Comparison of ENCODE assay signal across 25 mouse cellular contexts in the genomic region with DNA sequence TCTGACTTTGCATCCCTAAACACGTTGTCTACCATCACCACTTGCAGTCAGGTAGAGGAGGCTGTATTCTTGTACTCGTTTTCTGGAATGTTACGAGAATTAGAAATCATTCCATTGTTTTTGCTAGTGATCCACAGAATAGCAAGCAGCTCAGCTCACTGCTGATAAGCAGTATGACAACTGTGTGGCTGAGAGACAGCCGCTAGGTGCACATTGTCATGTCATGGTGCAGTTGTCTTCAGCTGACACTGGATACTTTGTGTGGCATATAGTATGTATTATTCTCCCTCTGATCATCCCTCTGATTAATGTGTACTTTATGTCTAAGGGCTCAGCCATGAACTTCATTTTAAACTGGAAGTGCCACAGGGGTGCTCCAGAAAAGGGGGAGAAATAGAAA.
"Had no signal": no experiment of that assay in that cellular context is flagged by ENCODE, and none has a peak within 500 bp of the region (broad histone marks: within the 10 kb centered on the region; RNA-seq: fewer than 3 reads in every experiment).

No protein-coding gene starts in this region.

- H3K9me3 ChIP-seq: heart, embryonic 10.5 days; heart, embryonic 13.5 days; heart, embryonic 15.5 days; hindbrain, embryonic 13.5 days; hindbrain, embryonic 15.5 days; kidney, embryonic 15.5 days; limb, embryonic 13.5 days; limb, embryonic 15.5 days had no signal

- ATAC-seq: forebrain, postnatal 0 days; hindbrain, postnatal 0 days; intestine, embryonic 16.5 days had no signal

- H3K36me3 ChIP-seq: heart, embryonic 10.5 days; heart, embryonic 13.5 days; heart, embryonic 15.5 days; hindbrain, embryonic 13.5 days; hindbrain, embryonic 15.5 days; kidney, embryonic 15.5 days; limb, embryonic 13.5 days; limb, embryonic 15.5 days had no signal

- H3K4me1 ChIP-seq: hindbrain, embryonic 13.5 days; hindbrain, embryonic 15.5 days; kidney, embryonic 15.5 days; limb, embryonic 15.5 days had no signal

- H3K4me2 ChIP-seq: heart, embryonic 13.5 days; heart, embryonic 15.5 days; hindbrain, embryonic 13.5 days; hindbrain, embryonic 15.5 days; kidney, embryonic 15.5 days; limb, embryonic 13.5 days; limb, embryonic 15.5 days had no signal

- H3K4me3 ChIP-seq: heart, embryonic 10.5 days; heart, embryonic 13.5 days; heart, embryonic 15.5 days; hindbrain, embryonic 13.5 days; hindbrain, embryonic 15.5 days; kidney, embryonic 15.5 days; limb, embryonic 13.5 days; limb, embryonic 15.5 days had no signal

- H3K27ac ChIP-seq: heart, embryonic 10.5 days; heart, embryonic 13.5 days; heart, embryonic 15.5 days; hindbrain, embryonic 13.5 days; hindbrain, embryonic 15.5 days; hindbrain, postnatal 0 days; kidney, embryonic 15.5 days; kidney, postnatal 0 days; limb, embryonic 13.5 days; limb, embryonic 15.5 days had no signal

- H3K27me3 ChIP-seq: heart, embryonic 15.5 days; hindbrain, embryonic 13.5 days; hindbrain, embryonic 15.5 days; kidney, embryonic 15.5 days; limb, embryonic 13.5 days; limb, embryonic 15.5 days had no signal

- H3K9ac ChIP-seq: forebrain, postnatal 0 days; heart, embryonic 13.5 days; heart, embryonic 15.5 days; hindbrain, embryonic 13.5 days; hindbrain, embryonic 15.5 days; kidney, embryonic 15.5 days; limb, embryonic 13.5 days; limb, embryonic 15.5 days had no signal

- DNase-seq: forebrain, postnatal 0 days; gastrocnemius, postnatal 14 days; gastrocnemius, postnatal 36 days; heart, adult 18-20 months; heart, postnatal 14 days; heart, postnatal 36 days; kidney, adult 11 months; kidney, adult 2 months; kidney, adult 9 months; kidney, postnatal 14 days; kidney, postnatal 36 days; layer of hippocampus, adult 9-11 months; layer of hippocampus, postnatal 36 days; left cerebral cortex, postnatal 4 days had no signal
